In genomic region chr11:88949802-88950639, GRCm38 (mm10) we compare ENCODE assay signal across 20 mouse cellular contexts. TPM values are rescaled to one million over a fixed set of nuclear protein-coding genes. Genes with fewer than 3 reads are reported as not detected.
DNase-seq lines count a peak whose midpoint lies in the region; ATAC-seq and TF ChIP-seq lines count a peak whose summit lies in the region.
"Had no signal": no experiment of that assay in that cellular context is flagged by ENCODE, and none has a peak within 500 bp of the region (broad histone marks: within the 10 kb centered on the region; RNA-seq: fewer than 3 reads in every experiment).

No protein-coding gene starts in this region.

- TF ChIP-seq EP300 in MEL (IDR thresholded peaks at IDR 0.05; ENCODE audit: low read depth in 1 of 2, low read length in 2 of 2): no peak

- H3K36me3 ChIP-seq in spleen, adult 2 months (ENCODE audit: control insufficient read depth, insufficient read depth, low read length): peaks cover 12% of the 10 kb centered on the region
- peaks cover 0 to 13% of the 10 kb centered on the region in 2 experiments; a peak in 2 of 4 replicates for H3K36me3 ChIP-seq in MEL (ENCODE audit: control insufficient read depth in 1 of 2, insufficient read depth in 2 of 2, low read length in 2 of 2)
- H3K36me3 ChIP-seq in splenic B cell, adult 2 months (ENCODE audit: control insufficient read depth, insufficient read depth, low read length, poor library complexity, severe bottlenecking): peaks cover 7% of the 10 kb centered on the region
- H3K36me3 ChIP-seq: lung, embryonic 15.5 days had no signal

- H3K27ac ChIP-seq in spleen, adult 2 months (ENCODE audit: insufficient read depth, low read length): peak overlapping the region; percentile 69
- peak overlapping the region; percentile 72 for H3K27ac ChIP-seq in MEL (ENCODE audit: control insufficient read depth, low read depth, low read length)
- H3K27ac ChIP-seq: hindbrain, embryonic 12.5 days; limb, embryonic 13.5 days; lung, embryonic 15.5 days; midbrain, embryonic 12.5 days; neural tube, embryonic 12.5 days had no signal

- H3K4me1 ChIP-seq in spleen, adult 2 months (ENCODE audit: control insufficient read depth, insufficient read depth, insufficient read length): peaks cover 7% of the 10 kb centered on the region; the same call in 1 of the 2 replicates
- peaks cover 6 to 15% of the 10 kb centered on the region in 2 experiments; a peak in 3 of 4 replicates for H3K4me1 ChIP-seq in MEL (ENCODE audit: control insufficient read depth in 1 of 2, insufficient read depth in 2 of 2, low read length in 2 of 2)
- H3K4me1 ChIP-seq: hindbrain, embryonic 12.5 days; neural tube, embryonic 12.5 days had no signal

- no peaks in the 10 kb centered on the region for H3K79me2 ChIP-seq in MEL (ENCODE audit: control insufficient read depth, insufficient read depth, low read length, poor library complexity)

- TF ChIP-seq RAD21 in MEL (IDR thresholded peaks at IDR 0.05; ENCODE audit: low read depth, low read length): no peak

- H3K9ac ChIP-seq in MEL (ENCODE audit: control insufficient read depth, low read depth, low read length, poor library complexity, severe bottlenecking): peak overlapping the region; percentile 63
- H3K9ac ChIP-seq: forebrain, postnatal 0 days; hindbrain, embryonic 12.5 days; limb, embryonic 13.5 days; lung, embryonic 15.5 days; midbrain, embryonic 12.5 days; neural tube, embryonic 12.5 days had no signal

- peak; percentile 49 for ATAC-seq in granulocyte monocyte progenitor cell, adult 5-6 weeks (replicated peaks; ENCODE audit: poor library complexity, severe bottlenecking)
- ATAC-seq: forebrain, postnatal 0 days had no signal

- 56% methylated on average over 8 of the region's 8 CpGs for WGBS in spleen, adult 2 months

- no peak for TF ChIP-seq CTCF in spleen, adult 2 months (IDR thresholded peaks at IDR 0.05; ENCODE audit: extremely low read depth, insufficient read depth, insufficient read length, insufficient replicate concordance)
- no peak for TF ChIP-seq CTCF in MEL (IDR thresholded peaks at IDR 0.05 in 2 of 3, conservative IDR thresholded peaks at IDR 0.05 in 1 of 3; ENCODE audit: control insufficient read depth in 1 of 3, insufficient read depth in 1 of 3, low read depth in 2 of 3, low read length in 3 of 3, poor library complexity in 1 of 3, severe bottlenecking in 1 of 3)

- no peak overlapping the region for H3K4me3 ChIP-seq in spleen, adult 2 months (ENCODE audit: extremely low read depth, insufficient read depth, insufficient read length)
- H3K4me3 ChIP-seq in MEL (ENCODE audit: control insufficient read depth in 1 of 2, insufficient read depth in 1 of 2, low read depth in 2 of 2, low read length in 2 of 2): peak overlapping the region; percentile 43 to 59
- H3K4me3 ChIP-seq: erythroblast, embryonic 14.5 days; hindbrain, embryonic 12.5 days; limb, embryonic 13.5 days; lung, embryonic 15.5 days; midbrain, embryonic 12.5 days; neural tube, embryonic 12.5 days had no signal

- H3K27me3 ChIP-seq in spleen, adult 2 months (ENCODE audit: control insufficient read depth, insufficient read depth, low read length): no peaks in the 10 kb centered on the region
- H3K27me3 ChIP-seq in MEL (ENCODE audit: control insufficient read depth in 1 of 2, insufficient read depth in 2 of 2, low read length in 2 of 2): no peaks in the 10 kb centered on the region
- no peaks in the 10 kb centered on the region for H3K27me3 ChIP-seq in splenic B cell, adult 2 months (ENCODE audit: control insufficient read depth, insufficient read depth, low read length, poor library complexity, severe bottlenecking)
- H3K27me3 ChIP-seq: hindbrain, embryonic 12.5 days; limb, embryonic 13.5 days; lung, embryonic 15.5 days; midbrain, embryonic 12.5 days; neural tube, embryonic 12.5 days had no signal

- no peak for TF ChIP-seq POLR2A in spleen, adult 2 months (IDR thresholded peaks at IDR 0.05; ENCODE audit: low read depth, low read length)
- no peak for TF ChIP-seq POLR2A in MEL (IDR thresholded peaks at IDR 0.05; ENCODE audit: control insufficient read depth in 1 of 2, insufficient read depth in 1 of 2, low read depth in 1 of 2, low read length in 2 of 2, poor library complexity in 1 of 2)

- H3K9me3 ChIP-seq in MEL (replicated peaks; ENCODE audit: insufficient read depth, low read length): no peaks in the 10 kb centered on the region
- H3K9me3 ChIP-seq: hindbrain, embryonic 12.5 days; limb, embryonic 13.5 days; lung, embryonic 15.5 days; midbrain, embryonic 12.5 days; neural tube, embryonic 12.5 days had no signal

- peak in 1 of 2 experiments; percentile 23 for DNase-seq in spleen, adult 2 months (ENCODE audit: low read depth in 1 of 2, low spot score in 2 of 2)
- no peak for DNase-seq in spleen, postnatal 4 days (ENCODE audit: low spot score in 2 of 2)
- peak; percentile 79 for DNase-seq in MEL (ENCODE audit: low read depth, low spot score)
- DNase-seq in splenic B cell, adult 2 months (ENCODE audit: low read depth, low spot score): peak; percentile 54
- no peak for DNase-seq in frontal cortex, postnatal 25 days (ENCODE audit: low spot score in 2 of 2)
- DNase-seq in neural tube, embryonic 10.5 days (ENCODE audit: extremely low spot score, low spot score): no peak
- no peak for DNase-seq in MN1 (ENCODE audit: low spot score)
- DNase-seq: cerebellum, adult 9-10 months; forebrain, postnatal 0 days; kidney, adult 18-20 months; thymus, postnatal 14 days had no signal

TF ChIP-seq in MEL, 35 proteins besides CTCF, POLR2A, EP300 and RAD21:
- 0 out of 2 replicates have a peak, but pooled peaks have one; percentile 32 for TF ChIP-seq USF1 (IDR thresholded peaks at IDR 0.05; ENCODE audit: low read depth, low read length)
- TF ChIP-seq ELF1 (IDR thresholded peaks at IDR 0.05; ENCODE audit: low read depth, low read length): 0 out of 2 replicates have a peak, but pooled peaks have one; percentile 11
- no peak for TF ChIP-seq ZMIZ1 (IDR thresholded peaks at IDR 0.05; ENCODE audit: low read depth, low read length)
- TF ChIP-seq SIN3A (IDR thresholded peaks at IDR 0.05; ENCODE audit: low read length): peak; percentile 17; the same call in 1 of the 2 replicates
- peak; percentile 56; the same call in 1 of the 2 replicates for TF ChIP-seq MAZ (IDR thresholded peaks at IDR 0.05; ENCODE audit: low read depth, low read length)
- 0 out of 2 replicates have a peak, but pooled peaks have one; percentile 32 for TF ChIP-seq TBP (IDR thresholded peaks at IDR 0.05; ENCODE audit: low read depth, low read length)
- TF ChIP-seq POLR2AphosphoS5 (IDR thresholded peaks at IDR 0.05; ENCODE audit: borderline replicate concordance, low read depth, low read length): no peak
- peak; percentile 44; the same call in 1 of the 2 replicates for TF ChIP-seq BHLHE40 (IDR thresholded peaks at IDR 0.05; ENCODE audit: borderline replicate concordance, low read depth, low read length)
- TF ChIP-seq GATA1 (IDR thresholded peaks at IDR 0.05; ENCODE audit: low read depth, low read length): peak; percentile 33; the same call in 1 of the 2 replicates
- TF ChIP-seq MAX (IDR thresholded peaks at IDR 0.05; ENCODE audit: low read length): no peak

RNA-seq across cellular contexts. Expression of gene Scpep1, which starts 5.2 kb away (rescaled TPM):
- polyA plus RNA-seq in spleen, adult 2 months (2012; rRNA removed): 15.3 and 17.4 TPM in 2 replicates
- total RNA-seq in MEL (2012; rRNA removed): 7.9 and 8.9 TPM in 2 replicates
- polyA plus RNA-seq in MEL (2012; ENCODE audit: insufficient read depth in 1 of 2, insufficient read length in 2 of 2, low read depth in 1 of 2, low replicate concordance in 2 of 2, missing spikeins in 1 of 2): 10 to 100 TPM in 1 of 2 experiments, not detected in 1; 15.6 TPM
- 18.1 and 22.3 TPM in 2 replicates for total RNA-seq in granulocyte monocyte progenitor cell, adult 5-6 weeks (2014; fragmentation: Nextera tagmentation)
- total RNA-seq in granulocyte monocyte progenitor cell, adult 5-6 weeks (2017): 11.5 and 13.4 TPM in 2 replicates

RNA-seq across cellular contexts. Expression of gene Elobl, which starts 16.7 kb away (rescaled TPM):
- polyA plus RNA-seq in spleen, adult 2 months (2012; rRNA removed): 0.31 and 0.75 TPM in 2 replicates
- total RNA-seq in MEL (2012; rRNA removed): 0.58 and 0.92 TPM in 2 replicates
- polyA plus RNA-seq in MEL (2012; ENCODE audit: insufficient read depth in 1 of 2, insufficient read length in 2 of 2, low read depth in 1 of 2, low replicate concordance in 2 of 2, missing spikeins in 1 of 2): under 1 TPM in 1 of 2 experiments, not detected in 1; 0.72 TPM
- not detected in 2 replicates for total RNA-seq in granulocyte monocyte progenitor cell, adult 5-6 weeks (2014; fragmentation: Nextera tagmentation)
- total RNA-seq in granulocyte monocyte progenitor cell, adult 5-6 weeks (2017): not detected in 2 replicates
- total RNA-seq: forebrain, postnatal 0 days; left cerebral cortex, adult 18-20 months had no signal
- polyA plus RNA-seq: erythroblast, embryonic 14.5 days; forebrain, postnatal 0 days; heart, embryonic 14.5 days; hindbrain, embryonic 12.5 days; limb, embryonic 13.5 days; lung, embryonic 15.5 days; midbrain, embryonic 12.5 days; neural tube, embryonic 12.5 days had no signal

RNA-seq across cellular contexts. Expression of gene Coil, which starts 20.0 kb away (rescaled TPM):
- polyA plus RNA-seq in spleen, adult 2 months (2012; rRNA removed): 3.9 and 4.0 TPM in 2 replicates
- total RNA-seq in MEL (2012; rRNA removed): 32.6 and 32.9 TPM in 2 replicates
- polyA plus RNA-seq in MEL (2012; ENCODE audit: insufficient read depth in 1 of 2, insufficient read length in 2 of 2, low read depth in 1 of 2, low replicate concordance in 2 of 2, missing spikeins in 1 of 2): 10 to 100 TPM in 1 of 2 experiments, not detected in 1; 24.4 TPM
- total RNA-seq in granulocyte monocyte progenitor cell, adult 5-6 weeks (2014; fragmentation: Nextera tagmentation): 9.1 and 16.2 TPM in 2 replicates
- 8.4 and 17.7 TPM in 2 replicates for total RNA-seq in granulocyte monocyte progenitor cell, adult 5-6 weeks (2017)

RNA-seq across cellular contexts. Expression of gene Trim25, which starts 49.2 kb away (rescaled TPM):
- 41.5 and 67.0 TPM in 2 replicates for polyA plus RNA-seq in spleen, adult 2 months (2012; rRNA removed)
- 21.5 and 22.2 TPM in 2 replicates for total RNA-seq in MEL (2012; rRNA removed)
- 10 to 100 TPM in 1 of 2 experiments, not detected in 1; 43.0 TPM for polyA plus RNA-seq in MEL (2012; ENCODE audit: insufficient read depth in 1 of 2, insufficient read length in 2 of 2, low read depth in 1 of 2, low replicate concordance in 2 of 2, missing spikeins in 1 of 2)
- total RNA-seq in granulocyte monocyte progenitor cell, adult 5-6 weeks (2014; fragmentation: Nextera tagmentation): 26.9 and 32.2 TPM in 2 replicates
- total RNA-seq in granulocyte monocyte progenitor cell, adult 5-6 weeks (2017): 14.0 and 18.4 TPM in 2 replicates

Comparison
In these comparisons a context has a peak if more than half of its experiments do, and no peak if none do; other contexts are left out.
1. DNase-seq: peak in MEL (single experiment) and splenic B cell, adult 2 months (single experiment); none in spleen, postnatal 4 days (0 of 2), frontal cortex, postnatal 25 days (0 of 2), neural tube, embryonic 10.5 days (single experiment) and MN1 (single experiment).